Mouse (Mus musculus): ENCODE data around the gene Ccdc12.
A peak's percentile ranks its signal among the peaks of the same experiment; 100 is the strongest.

Gene Ccdc12

GRCm38 (mm10) chr9:110703951-110704350 is 47.6 kb downstream of the Ccdc12 start:
- no peak for DNase-seq (ENCODE audit: low read depth, low spot score)

- no peak for DNase-seq (ENCODE audit: low read depth, low spot score)
Measured at GRCm38 (mm10) chr9:110706784-110707183, 50.5 kb downstream of the Ccdc12 start.

- peak; percentile 47 for DNase-seq (ENCODE audit: low read depth, low spot score)
Measured at GRCm38 (mm10) chr9:110709640-110710258, 53.4 kb downstream of the Ccdc12 start.

- no peak for DNase-seq (ENCODE audit: low read depth, low spot score)
Measured at GRCm38 (mm10) chr9:110711532-110711931, 55.2 kb downstream of the Ccdc12 start.

GRCm38 (mm10) chr9:110711996-110712395 is 55.7 kb downstream of the Ccdc12 start:
- no peak for DNase-seq (ENCODE audit: low read depth, low spot score)

- no peak for DNase-seq (ENCODE audit: low read depth, low spot score)
Measured at GRCm38 (mm10) chr9:110712545-110712944, 56.2 kb downstream of the Ccdc12 start.

- no peak for DNase-seq (ENCODE audit: low read depth, low spot score)
Measured at GRCm38 (mm10) chr9:110713389-110713788, 57.1 kb downstream of the Ccdc12 start.

- no peak for DNase-seq (ENCODE audit: low read depth, low spot score)
Measured at GRCm38 (mm10) chr9:110715426-110715825, 59.1 kb downstream of the Ccdc12 start.

- no peak for DNase-seq (ENCODE audit: low read depth, low spot score)
Measured at GRCm38 (mm10) chr9:110716775-110717174, 60.5 kb downstream of the Ccdc12 start.

- no peak for DNase-seq (ENCODE audit: low read depth, low spot score)
Measured at GRCm38 (mm10) chr9:110718071-110718470, 61.8 kb downstream of the Ccdc12 start.

GRCm38 (mm10) chr9:110718810-110719209 is 62.5 kb downstream of the Ccdc12 start:
- no peak for DNase-seq (ENCODE audit: low read depth, low spot score)

GRCm38 (mm10) chr9:110719977-110720376 is 63.7 kb downstream of the Ccdc12 start:
- no peak for DNase-seq (ENCODE audit: low read depth, low spot score)

GRCm38 (mm10) chr9:110722060-110722459 is 65.8 kb downstream of the Ccdc12 start:
- DNase-seq (ENCODE audit: low read depth, low spot score) = no peak

GRCm38 (mm10) chr9:110725721-110726135 is 69.4 kb downstream of the Ccdc12 start:
- no peak for DNase-seq (ENCODE audit: low read depth, low spot score)

GRCm38 (mm10) chr9:110726867-110727266 is 70.6 kb downstream of the Ccdc12 start:
- no peak for DNase-seq (ENCODE audit: low read depth, low spot score)

- DNase-seq (ENCODE audit: low read depth, low spot score) = no peak
Measured at GRCm38 (mm10) chr9:110729841-110730240, 73.5 kb downstream of the Ccdc12 start.

- DNase-seq (ENCODE audit: low read depth, low spot score) = no peak
Measured at GRCm38 (mm10) chr9:110731859-110732258, 75.6 kb downstream of the Ccdc12 start.

GRCm38 (mm10) chr9:110732623-110733022 is 76.3 kb downstream of the Ccdc12 start:
- DNase-seq (ENCODE audit: low read depth, low spot score) = no peak

- no peak for DNase-seq (ENCODE audit: low read depth, low spot score)
Measured at GRCm38 (mm10) chr9:110733102-110733501, 76.8 kb downstream of the Ccdc12 start.

GRCm38 (mm10) chr9:110734154-110734553 is 77.9 kb downstream of the Ccdc12 start:
- DNase-seq (ENCODE audit: low read depth, low spot score) = no peak

GRCm38 (mm10) chr9:110736362-110736761 is 80.1 kb downstream of the Ccdc12 start:
- no peak for DNase-seq (ENCODE audit: low read depth, low spot score)

GRCm38 (mm10) chr9:110738054-110738453 is 81.8 kb downstream of the Ccdc12 start:
- DNase-seq (ENCODE audit: low read depth, low spot score) = no peak

- DNase-seq (ENCODE audit: low read depth, low spot score) = no peak
Measured at GRCm38 (mm10) chr9:110739961-110740360, 83.7 kb downstream of the Ccdc12 start.

- DNase-seq (ENCODE audit: low read depth, low spot score) = no peak
Measured at GRCm38 (mm10) chr9:110741711-110742294, 85.5 kb downstream of the Ccdc12 start, which contains the start of gene Myl3. Gene Myl3 (plus strand): TSS chr9:110741861.
